ENCODE assay signal across 9 mouse cellular contexts in the genomic region with DNA sequence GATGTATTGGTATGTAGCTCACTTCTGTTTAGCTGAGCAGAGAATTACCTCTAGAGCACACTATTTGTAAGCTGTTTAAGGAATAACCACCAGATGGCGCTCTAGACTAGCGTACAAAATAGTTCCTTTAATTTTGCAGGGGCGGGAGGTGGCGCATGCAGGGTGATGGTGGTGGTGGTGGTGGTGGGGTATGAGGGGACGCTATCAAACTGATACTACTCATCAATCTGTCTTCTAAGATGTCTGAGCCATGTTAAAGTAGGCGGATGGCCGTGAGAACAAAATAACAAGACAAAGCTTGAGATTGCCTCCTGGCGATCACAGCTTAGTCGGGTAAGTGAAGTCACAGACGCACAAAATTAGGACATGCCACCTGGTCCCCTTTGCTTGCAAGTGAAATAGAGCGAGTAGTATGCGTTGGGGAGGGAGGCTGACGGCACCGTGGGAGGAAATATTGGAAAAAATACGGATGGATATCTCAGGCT.
A peak's percentile ranks its signal among the peaks of the same experiment; 100 is the strongest.
DNase-seq lines count a peak whose midpoint lies in the region; ATAC-seq and TF ChIP-seq lines count a peak whose summit lies in the region.
"Had no signal": no experiment of that assay in that cellular context is flagged by ENCODE, and none has a peak within 500 bp of the region (broad histone marks: within the 10 kb centered on the region; RNA-seq: fewer than 3 reads in every experiment).

No protein-coding gene starts in this region.

- no peak for ATAC-seq in intestine, embryonic 14.5 days (replicated peaks; ENCODE audit: low FRiP score, low TSS enrichment, low read depth)
- ATAC-seq in intestine, embryonic 15.5 days: no peak
- ATAC-seq in hindbrain, embryonic 15.5 days (ENCODE audit: low FRiP score, low read depth): peak; percentile 80
- ATAC-seq in limb, embryonic 14.5 days (ENCODE audit: low FRiP score, low read depth): no peak
- no peak for ATAC-seq in activated CD4-positive, CD25-positive, alpha-beta regulatory T cell, adult 4 months

- DNase-seq in intestine, embryonic 14.5 days (ENCODE audit: low spot score): peak; percentile 61
- DNase-seq in R1 (ENCODE audit: low read depth, low spot score): peak; percentile 63
- peak; percentile 9 for DNase-seq in fibroblast of lung, adult 2 months (ENCODE audit: low read depth)
- DNase-seq in limb, embryonic 14.5 days (ENCODE audit: low spot score): peak; percentile 75
- DNase-seq in retina, embryonic 14.5 days (ENCODE audit: low spot score): peak; percentile 89

- H3K36me3 ChIP-seq in intestine, embryonic 14.5 days (ENCODE audit: control insufficient read depth, insufficient read depth, low read length): no peaks in the 10 kb centered on the region
- no peaks in the 10 kb centered on the region for H3K36me3 ChIP-seq in intestine, embryonic 15.5 days
- H3K36me3 ChIP-seq in hindbrain, embryonic 15.5 days: no peaks in the 10 kb centered on the region
- no peaks in the 10 kb centered on the region for H3K36me3 ChIP-seq in limb, embryonic 14.5 days (ENCODE audit: control insufficient read depth, insufficient read depth, low read length)
- H3K36me3 ChIP-seq: embryonic facial prominence, embryonic 15.5 days had no signal

- no peak overlapping the region for H3K27ac ChIP-seq in intestine, embryonic 14.5 days (ENCODE audit: low read depth)
- no peak overlapping the region for H3K27ac ChIP-seq in intestine, embryonic 15.5 days
- H3K27ac ChIP-seq in hindbrain, embryonic 15.5 days (replicated peaks): no peak overlapping the region
- H3K27ac ChIP-seq in limb, embryonic 14.5 days (replicated peaks; ENCODE audit: low read depth, low read length): no peak overlapping the region
- H3K27ac ChIP-seq: embryonic facial prominence, embryonic 15.5 days had no signal

- 36% methylated on average over 15 of the region's 15 CpGs for WGBS in intestine, embryonic 14.5 days
- WGBS in intestine, embryonic 15.5 days: 35% methylated on average over 15 of the region's 15 CpGs
- WGBS in hindbrain, embryonic 15.5 days: 29% methylated on average over 15 of the region's 15 CpGs
- 34% methylated on average over 15 of the region's 15 CpGs for WGBS in limb, embryonic 14.5 days

- H3K27me3 ChIP-seq in intestine, embryonic 14.5 days (replicated peaks; ENCODE audit: control insufficient read depth, insufficient read depth, low read length): no peaks in the 10 kb centered on the region
- H3K27me3 ChIP-seq in intestine, embryonic 15.5 days (replicated peaks): no peaks in the 10 kb centered on the region
- H3K27me3 ChIP-seq in hindbrain, embryonic 15.5 days: no peaks in the 10 kb centered on the region
- no peaks in the 10 kb centered on the region for H3K27me3 ChIP-seq in limb, embryonic 14.5 days (ENCODE audit: control insufficient read depth, insufficient read depth, low read length)
- H3K27me3 ChIP-seq: embryonic facial prominence, embryonic 15.5 days had no signal

- H3K4me1 ChIP-seq in intestine, embryonic 14.5 days (replicated peaks; ENCODE audit: control insufficient read depth, insufficient read depth, low read length): no peaks in the 10 kb centered on the region
- H3K4me1 ChIP-seq in intestine, embryonic 15.5 days (replicated peaks): no peaks in the 10 kb centered on the region
- peaks cover 5% of the 10 kb centered on the region; the same call in 1 of the 2 replicates for H3K4me1 ChIP-seq in hindbrain, embryonic 15.5 days (replicated peaks)
- no peaks in the 10 kb centered on the region for H3K4me1 ChIP-seq in limb, embryonic 14.5 days (ENCODE audit: control insufficient read depth, insufficient read depth, low read length)
- H3K4me1 ChIP-seq: embryonic facial prominence, embryonic 15.5 days had no signal

- no peak overlapping the region for H3K9ac ChIP-seq in intestine, embryonic 14.5 days (ENCODE audit: low read length)
- H3K9ac ChIP-seq in intestine, embryonic 15.5 days: no peak overlapping the region
- 0 out of 2 replicates have a peak overlapping the region, but pooled peaks have one; percentile 19 for H3K9ac ChIP-seq in hindbrain, embryonic 15.5 days
- no peak overlapping the region for H3K9ac ChIP-seq in limb, embryonic 14.5 days (ENCODE audit: low read depth, low read length, severe bottlenecking)
- H3K9ac ChIP-seq: embryonic facial prominence, embryonic 15.5 days had no signal

- no peak overlapping the region for H3K4me3 ChIP-seq in intestine, embryonic 14.5 days (ENCODE audit: low read depth, low read length)
- no peak overlapping the region for H3K4me3 ChIP-seq in intestine, embryonic 15.5 days (replicated peaks)
- 0 out of 2 replicates have a peak overlapping the region, but pooled peaks have one; percentile 8 for H3K4me3 ChIP-seq in hindbrain, embryonic 15.5 days
- no peak overlapping the region for H3K4me3 ChIP-seq in limb, embryonic 14.5 days (replicated peaks; ENCODE audit: low read length)
- H3K4me3 ChIP-seq: embryonic facial prominence, embryonic 15.5 days had no signal

- TF ChIP-seq POLR2A in limb, embryonic 14.5 days (IDR thresholded peaks at IDR 0.05; ENCODE audit: borderline replicate concordance, extremely low read depth, insufficient read depth, insufficient read length): no peak

- no peak overlapping the region; the same call in 1 of the 2 replicates for H3K4me2 ChIP-seq in intestine, embryonic 14.5 days (ENCODE audit: low read length)
- H3K4me2 ChIP-seq in intestine, embryonic 15.5 days (replicated peaks): no peak overlapping the region
- H3K4me2 ChIP-seq in hindbrain, embryonic 15.5 days: peak overlapping the region; percentile 48
- H3K4me2 ChIP-seq in limb, embryonic 14.5 days (replicated peaks; ENCODE audit: low read depth, low read length, severe bottlenecking): no peak overlapping the region
- H3K4me2 ChIP-seq: embryonic facial prominence, embryonic 15.5 days had no signal

- H3K9me3 ChIP-seq in intestine, embryonic 14.5 days (ENCODE audit: control insufficient read depth, low read length): no peaks in the 10 kb centered on the region
- no peaks in the 10 kb centered on the region for H3K9me3 ChIP-seq in intestine, embryonic 15.5 days
- no peaks in the 10 kb centered on the region for H3K9me3 ChIP-seq in hindbrain, embryonic 15.5 days
- no peaks in the 10 kb centered on the region for H3K9me3 ChIP-seq in limb, embryonic 14.5 days (ENCODE audit: control insufficient read depth, low read length)
- H3K9me3 ChIP-seq: embryonic facial prominence, embryonic 15.5 days had no signal

Comparison
In these comparisons a context has a peak if more than half of its experiments do, and no peak if none do; other contexts are left out.
1. DNase-seq: peak in every context shown above with its lines; median percentile 89 in retina, embryonic 14.5 days; 75 in limb, embryonic 14.5 days; 63 in R1; 61 in intestine, embryonic 14.5 days; 9 in fibroblast of lung, adult 2 months.